Mouse (Mus musculus) heart, postnatal 0 days (tissue): Measurements from ENCODE around the gene Arl4c.

Experiments
- CTCF ChIP-seq: IDR thresholded peaks from 2 replicates; pipeline ENCODE4 v1.5.1; 2016; ENCODE audit warnings: antibody characterized with exemption, control low read depth, low read depth
- EP300 ChIP-seq: IDR thresholded peaks from 2 replicates; pipeline ENCODE4 v1.6.1; 2016; ENCODE audit warnings: antibody characterized with exemption, low read depth

- TF ChIP-seq CTCF (no peak), EP300 (no peak)
Observed at GRCm38 (mm10) chr1:88624376-88624775, 77.6 kb downstream of the Arl4c start.
